ENCODE assay signal across 25 mouse cellular contexts in the genomic region with DNA sequence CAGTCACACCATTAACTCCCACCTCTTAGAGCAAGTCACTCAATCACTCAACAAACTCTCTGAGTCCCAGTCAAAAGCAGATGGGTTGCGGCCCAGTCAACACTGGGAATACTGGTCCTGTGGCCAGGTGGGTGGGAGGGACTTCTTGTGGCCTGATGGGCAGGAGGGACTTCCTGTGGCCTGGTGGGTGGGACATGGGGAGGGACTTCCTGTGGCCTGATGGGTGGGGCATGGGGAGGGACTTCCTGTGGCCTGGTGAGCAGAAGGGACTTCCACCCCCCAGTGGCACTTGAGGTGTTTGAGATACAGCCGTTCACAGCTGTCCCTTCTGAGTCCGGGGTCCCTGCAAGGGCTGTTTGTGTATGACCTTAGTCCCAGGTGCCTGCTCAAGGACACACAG. TPM values are rescaled to one million over a fixed set of nuclear protein-coding genes. Genes with fewer than 3 reads are reported as not detected.
"Had no signal": no experiment of that assay in that cellular context is flagged by ENCODE, and none has a peak within 500 bp of the region (broad histone marks: within the 10 kb centered on the region; RNA-seq: fewer than 3 reads in every experiment).

No protein-coding gene starts in this region.

- H3K27me3 ChIP-seq: kidney, embryonic 15.5 days; limb, embryonic 13.5 days; liver, embryonic 12.5 days; liver, embryonic 15.5 days; neural tube, embryonic 12.5 days; neural tube, embryonic 15.5 days; stomach, embryonic 15.5 days had no signal

- H3K27ac ChIP-seq: kidney, embryonic 15.5 days; left cerebral cortex, adult 2 months; limb, embryonic 10.5 days; limb, embryonic 13.5 days; liver, embryonic 12.5 days; liver, embryonic 15.5 days; macrophage; neural tube, embryonic 12.5 days; neural tube, embryonic 15.5 days; stomach, embryonic 15.5 days had no signal

- ATAC-seq: liver, embryonic 12.5 days; lung, postnatal 0 days had no signal

- DNase-seq: kidney, adult 11 months; kidney, adult 8-10 months; kidney, postnatal 10 days; kidney, postnatal 36 days; layer of hippocampus, postnatal 36 days; liver; lung, embryonic 14.5 days; midbrain, embryonic 14.5 days; right cerebral cortex, adult 18-20 months; right cerebral cortex, postnatal 14 days; right cerebral cortex, postnatal 4 days; thymus, postnatal 25 days had no signal

- H3K4me1 ChIP-seq: limb, embryonic 10.5 days; limb, embryonic 13.5 days; liver, embryonic 12.5 days; liver, embryonic 15.5 days; neural tube, embryonic 12.5 days; neural tube, embryonic 15.5 days; stomach, embryonic 15.5 days had no signal

- H3K36me3 ChIP-seq: kidney, embryonic 15.5 days; limb, embryonic 10.5 days; limb, embryonic 13.5 days; liver, embryonic 12.5 days; liver, embryonic 15.5 days; neural tube, embryonic 12.5 days; neural tube, embryonic 15.5 days; stomach, embryonic 15.5 days had no signal

- H3K9ac ChIP-seq: kidney, embryonic 15.5 days; limb, embryonic 13.5 days; liver, embryonic 12.5 days; liver, embryonic 15.5 days; lung, embryonic 14.5 days; neural tube, embryonic 12.5 days; neural tube, embryonic 15.5 days; stomach, embryonic 15.5 days had no signal

- H3K9me3 ChIP-seq: kidney, embryonic 15.5 days; limb, embryonic 10.5 days; limb, embryonic 13.5 days; liver, embryonic 12.5 days; liver, embryonic 15.5 days; neural tube, embryonic 12.5 days; neural tube, embryonic 15.5 days; stomach, embryonic 15.5 days had no signal

- H3K4me3 ChIP-seq: kidney, embryonic 15.5 days; left cerebral cortex, adult 2 months; limb, embryonic 10.5 days; limb, embryonic 13.5 days; liver, embryonic 12.5 days; liver, embryonic 15.5 days; neural tube, embryonic 12.5 days; neural tube, embryonic 15.5 days; stomach, embryonic 15.5 days had no signal

- H3K4me2 ChIP-seq: kidney, embryonic 15.5 days; limb, embryonic 13.5 days; liver, embryonic 12.5 days; liver, embryonic 15.5 days; lung, embryonic 14.5 days; midbrain, embryonic 11.5 days; neural tube, embryonic 12.5 days; neural tube, embryonic 15.5 days; stomach, embryonic 15.5 days had no signal

RNA-seq across cellular contexts. Expression of a gene that starts 27.7 kb away (rescaled TPM):
- total RNA-seq: megakaryocyte-erythroid progenitor cell, adult 5-6 weeks had no signal
